Mouse (Mus musculus): ENCODE measurements around the gene Eif4a3. TPM values are rescaled to one million over a fixed set of nuclear protein-coding genes. Genes with fewer than 3 reads are reported as not detected.

Gene Eif4a3
- polyA plus RNA-seq (2015; fragmentation: Nextera tagmentation; extraction: Ambion mirVana): 266 and 296 TPM in 2 replicates

GRCm38 (mm10) chr11:119299391-119300245 is at the start of gene Eif4a3:
Gene Eif4a3, minus strand, starts transcription at chr11:119300089.
- H3K4me2 ChIP-seq: peak within 1 kb of the TSS; percentile 88
- peak within 1 kb of the TSS; percentile 98 for H3K27ac ChIP-seq
- H3K27me3 ChIP-seq: peaks cover 8% of the 10 kb centered on the region
- H3K4me1 ChIP-seq (replicated peaks): peaks cover 27% of the 10 kb centered on the region
- under 1% methylated on average over 89 of the region's 89 CpGs for WGBS
- peak; percentile 94 for ATAC-seq (ENCODE audit: low FRiP score)
- H3K36me3 ChIP-seq: peaks cover 36% of the 10 kb centered on the region
- H3K9ac ChIP-seq: peak within 1 kb of the TSS; percentile 99
- H3K9me3 ChIP-seq: no peaks in the 10 kb centered on the region
- H3K4me3 ChIP-seq: peak within 1 kb of the TSS; percentile 98

- Histone ChIP-seq H3K4me2 (no peak overlapping the region), H3K27me3 (no peaks in the 10 kb centered on the region), H3K9me3 (no peaks in the 10 kb centered on the region), H3K4me1 (replicated peaks) (no peaks in the 10 kb centered on the region), H3K27ac (no peak overlapping the region), H3K36me3 (no peaks in the 10 kb centered on the region), H3K4me3 (no peak overlapping the region), H3K9ac (no peak overlapping the region)
- WGBS: 95% methylated on average over 4 of the region's 4 CpGs
- ATAC-seq (ENCODE audit: low FRiP score): no peak
Observed at GRCm38 (mm10) chr11:119347125-119347524, 47.2 kb upstream of the Eif4a3 start.

DNA sequence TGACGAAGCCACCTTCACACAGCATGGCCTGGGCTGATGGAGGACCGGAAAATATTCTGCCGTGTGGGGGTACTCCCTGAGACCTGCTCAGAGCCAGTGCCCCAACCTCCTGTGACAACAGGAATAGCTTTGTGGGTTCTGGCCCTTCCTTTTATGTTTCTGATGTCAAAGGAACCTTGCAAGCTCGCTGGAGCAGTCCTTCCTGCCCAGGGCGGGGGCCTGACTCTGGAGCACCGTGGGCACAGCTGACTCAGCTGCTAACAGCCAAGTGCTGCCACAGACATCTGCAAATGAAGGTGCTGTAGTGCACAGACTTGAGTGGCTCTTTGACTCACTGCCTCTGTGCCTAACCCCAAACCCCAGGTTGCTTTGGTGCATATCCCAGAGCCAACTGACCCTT is 45.0 kb upstream of the Eif4a3 start:
- Histone ChIP-seq H3K4me2 (no peak overlapping the region), H3K27ac (no peak overlapping the region), H3K27me3 (no peaks in the 10 kb centered on the region), H3K9me3 (no peaks in the 10 kb centered on the region), H3K9ac (no peak overlapping the region), H3K4me3 (no peak overlapping the region), H3K4me1 (replicated peaks) (no peaks in the 10 kb centered on the region), H3K36me3 (no peaks in the 10 kb centered on the region)
- no peak for ATAC-seq (ENCODE audit: low FRiP score)
- WGBS: 71% methylated on average over 6 of the region's 6 CpGs

DNA sequence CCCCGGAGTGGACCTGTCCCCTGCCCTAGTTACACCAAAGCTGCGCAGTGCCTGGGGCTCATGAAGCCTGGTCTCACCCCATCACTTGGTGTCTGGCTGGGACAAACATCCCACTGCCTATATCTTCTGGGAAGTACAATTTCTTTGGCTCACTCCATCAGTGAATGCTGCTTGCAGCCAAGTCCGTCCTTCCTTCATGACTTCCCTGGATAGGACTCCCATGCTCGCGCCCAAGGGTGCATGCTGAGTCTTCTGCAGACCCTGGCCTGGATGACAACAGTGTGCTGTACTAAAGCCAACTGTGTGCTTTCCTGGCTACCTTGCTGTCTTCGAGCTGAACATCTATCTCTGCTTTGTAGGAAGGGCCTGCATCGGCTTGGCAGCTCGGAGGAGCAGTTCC is 44.3 kb upstream of the Eif4a3 start:
- Histone ChIP-seq H3K27ac (no peak overlapping the region), H3K36me3 (no peaks in the 10 kb centered on the region), H3K4me2 (no peak overlapping the region), H3K9me3 (no peaks in the 10 kb centered on the region), H3K4me3 (no peak overlapping the region), H3K27me3 (no peaks in the 10 kb centered on the region), H3K9ac (no peak overlapping the region), H3K4me1 (replicated peaks) (no peaks in the 10 kb centered on the region)
- ATAC-seq (ENCODE audit: low FRiP score): no peak
- 89% methylated on average over 8 of the region's 8 CpGs for WGBS

DNA sequence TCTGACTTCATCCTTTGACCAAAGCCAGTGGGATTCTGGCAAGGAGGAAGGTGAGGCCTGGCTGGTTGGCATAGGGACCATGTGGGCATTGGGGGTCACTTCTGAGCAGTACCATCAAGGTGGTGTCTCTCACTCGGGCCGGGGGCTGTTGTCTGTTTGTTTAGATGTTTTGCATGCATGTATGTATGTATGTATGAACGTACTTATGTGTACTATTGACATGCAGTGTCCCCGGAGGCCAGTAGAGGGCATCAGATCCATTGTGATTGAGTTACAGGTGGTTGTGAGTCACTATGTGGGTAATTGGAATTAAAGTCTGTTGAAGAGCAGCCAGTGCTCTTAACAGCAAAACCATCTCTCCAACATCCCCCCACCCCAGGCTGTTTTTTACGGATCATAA is 39.7 kb upstream of the Eif4a3 start:
- Histone ChIP-seq H3K36me3 (no peaks in the 10 kb centered on the region), H3K4me3 (no peak overlapping the region), H3K4me1 (replicated peaks) (no peaks in the 10 kb centered on the region), H3K9ac (no peak overlapping the region), H3K27ac (no peak overlapping the region), H3K9me3 (no peaks in the 10 kb centered on the region), H3K27me3 (peaks cover 7% of the 10 kb centered on the region; the same call in 1 of the 2 replicates), H3K4me2 (no peak overlapping the region)
- ATAC-seq (ENCODE audit: low FRiP score): no peak
- 8% methylated on average over 5 of the region's 5 CpGs for WGBS

DNA sequence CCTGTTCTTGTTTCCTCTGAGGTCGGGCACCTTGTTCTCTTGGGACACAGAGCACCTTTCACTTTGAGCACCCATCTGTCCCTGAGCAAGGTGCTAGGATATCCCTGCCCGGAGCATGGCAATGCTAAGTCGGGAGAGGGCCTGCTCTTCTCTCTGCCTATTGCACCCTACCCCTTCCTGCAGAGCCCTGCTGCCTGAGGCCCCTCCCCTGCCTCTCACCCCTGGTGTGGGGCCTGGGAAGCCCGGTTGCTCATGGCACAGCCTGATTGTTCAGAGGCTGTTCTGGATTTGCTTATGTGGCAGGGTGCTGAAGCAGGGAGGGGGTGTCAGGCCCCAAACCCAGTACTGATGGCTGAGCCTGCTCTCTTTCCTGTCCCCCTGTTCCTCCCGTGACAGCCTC is 39.3 kb upstream of the Eif4a3 start:
- ATAC-seq (ENCODE audit: low FRiP score): no peak
- Histone ChIP-seq H3K4me2 (no peak overlapping the region), H3K27me3 (peaks cover 7% of the 10 kb centered on the region; the same call in 1 of the 2 replicates), H3K9me3 (no peaks in the 10 kb centered on the region), H3K27ac (no peak overlapping the region), H3K36me3 (no peaks in the 10 kb centered on the region), H3K4me1 (replicated peaks) (no peaks in the 10 kb centered on the region), H3K4me3 (no peak overlapping the region), H3K9ac (no peak overlapping the region)
- 55% methylated on average over 5 of the region's 5 CpGs for WGBS

GRCm38 (mm10) chr11:119338271-119339059 is 38.6 kb upstream of the Eif4a3 start:
- Histone ChIP-seq H3K36me3 (no peaks in the 10 kb centered on the region), H3K4me1 (replicated peaks) (no peaks in the 10 kb centered on the region), H3K4me2 (no peak overlapping the region), H3K27ac (no peak overlapping the region), H3K27me3 (peaks cover 7% of the 10 kb centered on the region; the same call in 1 of the 2 replicates), H3K4me3 (no peak overlapping the region), H3K9ac (peak overlapping the region; percentile 40; the same call in 1 of the 2 replicates), H3K9me3 (no peaks in the 10 kb centered on the region)
- ATAC-seq (ENCODE audit: low FRiP score): no peak
- WGBS: 85% methylated on average over 10 of the region's 10 CpGs

DNA sequence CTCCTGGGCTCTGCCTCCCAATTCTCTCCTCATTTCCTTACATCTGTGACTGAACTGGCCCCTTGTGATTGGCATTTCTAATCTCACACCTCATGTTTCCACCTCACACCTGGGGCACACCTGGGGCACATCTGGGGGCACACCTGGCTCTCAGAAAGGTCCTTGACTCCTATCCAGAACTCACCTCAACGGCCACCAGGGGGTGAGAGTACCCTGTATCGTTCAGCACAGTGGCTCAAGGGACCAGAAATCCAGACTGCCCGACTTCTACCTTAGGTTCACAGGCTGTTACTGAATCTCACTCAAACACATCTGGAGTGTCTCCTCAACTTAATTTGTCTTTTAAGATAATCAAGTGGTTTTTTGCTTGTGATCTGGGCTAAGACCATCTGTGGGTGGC is 32.1 kb upstream of the Eif4a3 start:
- ATAC-seq (ENCODE audit: low FRiP score): no peak
- no peaks in the 10 kb centered on the region for H3K9me3 ChIP-seq
- WGBS: 53% methylated on average over 3 of the region's 3 CpGs
- no peaks in the 10 kb centered on the region for H3K36me3 ChIP-seq
- 0 out of 2 replicates have a peak, but pooled peaks cover 9% of the 10 kb centered on the region for H3K27me3 ChIP-seq
- H3K27ac ChIP-seq: no peak overlapping the region
- no peak overlapping the region for H3K4me3 ChIP-seq
- H3K4me2 ChIP-seq: no peak overlapping the region
- no peaks in the 10 kb centered on the region for H3K4me1 ChIP-seq (replicated peaks)
- no peak overlapping the region for H3K9ac ChIP-seq

DNA sequence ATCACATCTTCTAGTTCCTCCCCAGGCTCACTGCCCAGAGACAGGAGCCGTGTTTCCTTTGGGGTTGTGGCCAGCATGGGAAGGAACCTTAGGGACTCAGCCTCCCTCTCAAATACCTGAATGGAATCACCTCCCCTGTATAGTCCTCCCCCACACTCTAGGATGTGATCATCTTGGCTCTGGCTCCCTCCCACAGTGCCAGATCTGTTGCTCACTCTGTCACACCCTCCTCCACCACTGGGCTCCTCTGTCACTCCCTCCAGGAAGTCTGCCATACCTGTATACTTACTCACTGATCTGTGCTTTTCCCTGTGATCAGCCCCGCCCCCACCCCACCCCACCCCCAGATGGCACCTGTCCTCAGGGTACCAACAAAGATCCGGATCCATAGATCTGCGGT is 30.7 kb upstream of the Eif4a3 start:
- ATAC-seq (ENCODE audit: low FRiP score): no peak
- 59% methylated on average over 4 of the region's 4 CpGs for WGBS
- no peaks in the 10 kb centered on the region for H3K9me3 ChIP-seq
- H3K4me1 ChIP-seq (replicated peaks): no peaks in the 10 kb centered on the region
- H3K36me3 ChIP-seq: no peaks in the 10 kb centered on the region
- H3K27ac ChIP-seq: no peak overlapping the region
- no peak overlapping the region for H3K9ac ChIP-seq
- no peak overlapping the region for H3K4me3 ChIP-seq
- H3K4me2 ChIP-seq: no peak overlapping the region
- 0 out of 2 replicates have a peak, but pooled peaks cover 9% of the 10 kb centered on the region for H3K27me3 ChIP-seq

DNA sequence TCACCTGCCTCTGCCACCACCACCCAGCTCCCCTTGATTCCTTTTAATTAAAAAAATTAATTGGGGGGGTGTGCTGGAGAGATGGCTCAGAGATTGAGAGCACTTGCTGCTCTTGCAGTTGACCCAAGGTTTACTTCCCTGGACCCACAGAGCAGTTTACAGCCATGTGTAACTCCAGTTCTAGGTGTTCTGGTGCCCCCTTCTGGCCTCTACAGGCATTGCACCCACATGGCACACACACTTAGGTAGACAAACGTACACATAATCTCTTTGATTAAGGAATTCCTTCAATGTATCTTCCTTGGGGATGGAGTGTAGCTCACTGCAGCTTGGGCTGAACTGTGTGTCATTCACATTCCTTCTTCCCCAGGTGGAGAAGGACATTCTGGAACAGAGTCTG is 25.2 kb upstream of the Eif4a3 start:
- H3K36me3 ChIP-seq: no peaks in the 10 kb centered on the region
- H3K4me3 ChIP-seq: no peak overlapping the region
- H3K27me3 ChIP-seq: peaks cover 7% of the 10 kb centered on the region; the same call in 1 of the 2 replicates
- no peak overlapping the region for H3K27ac ChIP-seq
- H3K4me1 ChIP-seq (replicated peaks): no peaks in the 10 kb centered on the region
- 84% methylated on average over 1 of the region's 1 CpGs for WGBS
- no peak for ATAC-seq (ENCODE audit: low FRiP score)
- H3K9ac ChIP-seq: no peak overlapping the region
- H3K4me2 ChIP-seq: no peak overlapping the region
- H3K9me3 ChIP-seq: no peaks in the 10 kb centered on the region

- Histone ChIP-seq H3K9me3 (no peaks in the 10 kb centered on the region), H3K27ac (no peak overlapping the region), H3K4me3 (no peak overlapping the region), H3K36me3 (no peaks in the 10 kb centered on the region), H3K4me2 (no peak overlapping the region), H3K9ac (no peak overlapping the region), H3K4me1 (replicated peaks) (no peaks in the 10 kb centered on the region), H3K27me3 (peaks cover 6% of the 10 kb centered on the region; the same call in 1 of the 2 replicates)
- 84% methylated on average over 13 of the region's 13 CpGs for WGBS
- ATAC-seq (ENCODE audit: low FRiP score): no peak
Observed at GRCm38 (mm10) chr11:119322521-119322920, 22.6 kb upstream of the Eif4a3 start.

DNA sequence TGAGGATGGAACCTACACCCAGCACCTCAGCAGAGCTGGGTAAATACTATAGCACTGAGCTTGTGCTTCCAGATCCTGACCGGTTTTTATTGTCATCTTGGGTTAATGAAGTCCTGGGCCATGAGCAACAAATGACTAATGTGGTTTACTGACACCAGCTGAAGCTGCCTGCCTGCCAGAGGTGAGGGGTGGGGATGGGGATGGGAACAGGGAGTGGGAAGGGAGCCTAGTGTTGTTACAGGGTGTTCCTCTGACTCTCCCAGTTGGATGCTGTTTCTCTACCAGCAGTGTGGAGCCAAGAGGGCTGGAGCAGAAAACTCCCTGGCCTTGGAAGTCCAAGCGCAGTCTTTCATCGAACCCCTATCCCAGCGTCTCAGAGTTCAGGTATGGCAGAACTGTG is 16.8 kb upstream of the Eif4a3 start:
- Histone ChIP-seq H3K27ac (no peak overlapping the region), H3K9me3 (no peaks in the 10 kb centered on the region), H3K27me3 (0 out of 2 replicates have a peak, but pooled peaks cover 2% of the 10 kb centered on the region), H3K36me3 (no peaks in the 10 kb centered on the region), H3K4me1 (replicated peaks) (no peaks in the 10 kb centered on the region), H3K4me2 (no peak overlapping the region), H3K4me3 (no peak overlapping the region), H3K9ac (no peak overlapping the region)
- ATAC-seq (ENCODE audit: low FRiP score): no peak
- 81% methylated on average over 4 of the region's 4 CpGs for WGBS
